Mouse (Mus musculus): ENCODE measurements at regions not wholly inside any gene's neighbourhood (a gene's known extent, or its start where the extent isn't known, plus 50 kb on each side); places are given as distances from the start of the nearest gene placed in this dataset.

GRCm38 (mm10) chr4:7642878-7643590 lies 595.8 kb downstream of the Car8 start:
- TF ChIP-seq CTCF (IDR thresholded peaks at IDR 0.05) (no peak), EP300 (IDR thresholded peaks at IDR 0.05) (no peak)

All from lung, postnatal 0 days (tissue).